Mouse (Mus musculus): ENCODE results near the gene Ttc41. TPM values are rescaled to one million over a fixed set of nuclear protein-coding genes. Genes with fewer than 3 reads are reported as not detected.
A peak's percentile ranks its signal among the peaks of the same experiment; 100 is the strongest.

The Ttc41 gene
- polyA plus RNA-seq, 3 experiments from 2014 or later: 0.39 to 1.7 (median 0.59) TPM

GRCm38 (mm10) chr10:86755816-86756502, 50.3 kb downstream of the Ttc41 start:
- no peak for ATAC-seq

- no peak for ATAC-seq
Measured at GRCm38 (mm10) chr10:86757724-86758123, 52.1 kb downstream of the Ttc41 start.

- ATAC-seq: no peak
Measured at GRCm38 (mm10) chr10:86758211-86758610, 52.6 kb downstream of the Ttc41 start.

- ATAC-seq: no peak
Measured at GRCm38 (mm10) chr10:86761236-86761635, 55.6 kb downstream of the Ttc41 start.

- no peak for ATAC-seq
Measured at GRCm38 (mm10) chr10:86761722-86762383, 56.2 kb downstream of the Ttc41 start.

GRCm38 (mm10) chr10:86762384-86762730, 56.7 kb downstream of the Ttc41 start:
- no peak for ATAC-seq

GRCm38 (mm10) chr10:86763672-86764071, 58.1 kb downstream of the Ttc41 start, which contains the start of gene Gm49358:
Gm49358 (plus strand) TSS chr10:86763972.
- ATAC-seq: no peak

- ATAC-seq: no peak
Measured at GRCm38 (mm10) chr10:86765344-86765966, 59.8 kb downstream of the Ttc41 start.

- ATAC-seq: no peak
Measured at GRCm38 (mm10) chr10:86769216-86769615, 63.6 kb downstream of the Ttc41 start.

- no peak for ATAC-seq
Measured at GRCm38 (mm10) chr10:86769797-86770196, 64.2 kb downstream of the Ttc41 start.

- no peak for ATAC-seq
Measured at GRCm38 (mm10) chr10:86771701-86772100, 66.1 kb downstream of the Ttc41 start.

- no peak for ATAC-seq
Measured at GRCm38 (mm10) chr10:86772231-86772631, 66.6 kb downstream of the Ttc41 start.

GRCm38 (mm10) chr10:86773360-86773759, 67.7 kb downstream of the Ttc41 start:
- ATAC-seq: no peak

GRCm38 (mm10) chr10:86776281-86776680, 70.7 kb downstream of the Ttc41 start:
- no peak for ATAC-seq

- ATAC-seq: no peak
Measured at GRCm38 (mm10) chr10:86777614-86778319, 72.2 kb downstream of the Ttc41 start.

GRCm38 (mm10) chr10:86778398-86779116, 72.9 kb downstream of the Ttc41 start, which contains the start of gene Nt5dc3:
Nt5dc3 (plus strand) TSS chr10:86779005.
- ATAC-seq: peak; percentile 80

GRCm38 (mm10) chr10:86779117-86779755, 73.6 kb downstream of the Ttc41 start:
- peak; percentile 8 for ATAC-seq

- ATAC-seq: no peak
Measured at GRCm38 (mm10) chr10:86779816-86780500, 74.3 kb downstream of the Ttc41 start.

GRCm38 (mm10) chr10:86781641-86782040, 76.0 kb downstream of the Ttc41 start:
- no peak for ATAC-seq

GRCm38 (mm10) chr10:86782656-86783055, 77.0 kb downstream of the Ttc41 start:
- no peak for ATAC-seq

- ATAC-seq: no peak
Measured at GRCm38 (mm10) chr10:86783561-86783960, 78.0 kb downstream of the Ttc41 start.
